Mouse (Mus musculus): ENCODE data around the gene Gm3952. TPM values are rescaled to one million over a fixed set of nuclear protein-coding genes. Genes with fewer than 3 reads are reported as not detected.

The Gm3952 gene
- polyA plus RNA-seq, 1 experiment = not detected

Other genes with a start within 250 kb of the Gm3952 start
- 111 and 122 TPM in 2 replicates for gene Itgb1, start 113.0 kb downstream of the Gm3952 start, polyA plus RNA-seq (2012; ENCODE audit: insufficient read depth, insufficient read length, missing spikeins)

All from brown adipose tissue, adult 24 weeks (tissue).